Mouse (Mus musculus) liver, adult 2 months (tissue): ENCODE measurements around the gene Fhit. TPM values are rescaled to one million over a fixed set of nuclear protein-coding genes. Genes with fewer than 3 reads are reported as not detected.
A peak's percentile ranks its signal among the peaks of the same experiment; 100 is the strongest.

ENCODE experiments used
- DNase-seq: peaks from one replicate; pipeline ENCODE4 v3.0.0-alpha.2; 2011; ENCODE audit warnings: low read depth, low spot score; ENCODE audit errors: extremely low read depth
- H3K27ac ChIP-seq: fragments of 200-500 bp; replicated peaks from 2 replicates; pipeline ENCODE4 v1.5.1; 2012; ENCODE audit warnings: low read depth, mild to moderate bottlenecking, control low read depth, inconsistent platforms, low read length; ENCODE audit not compliant: insufficient read depth
- H3K27me3 ChIP-seq: fragments of 200-500 bp; 2 replicates; pipeline ENCODE4 v1.6.1; 2012; ENCODE audit warnings: mild to moderate bottlenecking, moderate library complexity, low read length, inconsistent platforms; ENCODE audit not compliant: control insufficient read depth, insufficient read depth
- H3K36me3 ChIP-seq: fragments of 200-500 bp; 2 replicates; pipeline ENCODE4 v1.6.1; 2012; ENCODE audit warnings: low read length, inconsistent platforms; ENCODE audit not compliant: control insufficient read depth, insufficient read depth
- H3K4me1 ChIP-seq: fragments of 200-500 bp; 2 replicates; pipeline ENCODE4 v1.6.1; 2011; ENCODE audit warnings: low read length; ENCODE audit not compliant: control insufficient read depth, insufficient read depth
- H3K4me3 ChIP-seq: fragments of 200-500 bp; 2 replicates; pipeline ENCODE4 v1.5.1; 2011; ENCODE audit warnings: low read depth, mild to moderate bottlenecking, control low read depth, low read length, moderate library complexity; ENCODE audit not compliant: insufficient read depth
- H3K79me2 ChIP-seq: fragments of 200-500 bp; 2 replicates; pipeline ENCODE4 v1.6.1; 2012; ENCODE audit warnings: inconsistent platforms, mild to moderate bottlenecking, low read length, moderate library complexity; ENCODE audit not compliant: control insufficient read depth, insufficient read depth
- H3K9ac ChIP-seq: fragments of 200-500 bp; 2 replicates; pipeline ENCODE4 v1.6.1; 2012; ENCODE audit warnings: low read depth, mild to moderate bottlenecking, control low read depth, inconsistent platforms, low read length
- CTCF ChIP-seq: fragments of 200-500 bp; IDR thresholded peaks from 2 replicates; pipeline ENCODE4 v1.5.1; 2011; ENCODE audit warnings: low read depth, low read length, control low read depth
- POLR2A ChIP-seq: fragments of 200-500 bp; IDR thresholded peaks from 2 replicates; pipeline ENCODE4 v1.6.1; 2011; ENCODE audit warnings: low read length, control low read depth; ENCODE audit not compliant: insufficient read depth; ENCODE audit errors: extremely low read depth
- WGBS: fragments of 180-500 bp; shearing (Covaris S2); methylation state at CpG from one replicate; pipeline ENCODE4 v1.1.7; 2018; 5-methylcytosine and 5-hydroxymethylcytosine counted together
- polyA plus RNA-seq: library from polyadenylated mRNA; depleted of rRNA; stranded (reverse); fragments of >200 nt; gene quantifications from 2 replicates; pipeline ENCODE4 v1.2.3, GENCODE M21; 2012
- total RNA-seq: library from RNA; depleted of rRNA; stranded (reverse); fragments of >200 nt; gene quantifications from 2 replicates; pipeline ENCODE4 v1.2.3, GENCODE M21; 2014

Fhit gene
- total and polyA plus RNA-seq, 2 experiments, result 7.6 to 7.8 TPM

- H3K36me3 ChIP-seq, result no peaks in the 10 kb centered on the region
- TF ChIP-seq POLR2A (no peak), CTCF (no peak)
- H3K79me2 ChIP-seq, result no peaks in the 10 kb centered on the region
- H3K4me1 ChIP-seq, result no peaks in the 10 kb centered on the region
- no peak overlapping the region for H3K27ac ChIP-seq
- 86% methylated on average over 1 of the region's 1 CpGs for WGBS
- H3K9ac ChIP-seq, result no peak overlapping the region
- H3K27me3 ChIP-seq, result no peaks in the 10 kb centered on the region
- no peak for DNase-seq
- no peak overlapping the region for H3K4me3 ChIP-seq
Measured at GRCm38 (mm10) chr14:9634247-9634991, 1527.4 kb downstream of the Fhit start.

DNA sequence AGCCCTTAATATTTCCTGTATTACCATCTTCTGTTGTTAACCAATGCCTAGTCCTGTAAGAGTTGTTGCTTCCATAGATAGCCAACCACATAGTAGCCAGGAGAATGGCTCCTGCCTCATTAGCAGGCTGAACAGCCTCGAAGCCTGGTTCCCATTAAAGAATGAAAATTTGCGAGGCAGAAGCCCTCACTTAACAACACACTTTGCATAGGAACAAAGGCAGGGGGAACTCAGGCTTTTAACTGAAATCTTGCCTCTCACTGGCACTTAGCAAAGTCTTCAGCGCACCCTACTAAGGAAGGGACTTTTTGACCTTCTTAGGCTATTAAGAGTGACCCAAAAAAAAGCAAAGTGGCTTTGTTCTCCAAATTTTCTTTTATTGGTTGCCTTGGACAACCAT, 1529.3 kb downstream of the Fhit start:
- no peak overlapping the region for H3K27ac ChIP-seq
- no peak overlapping the region for H3K4me3 ChIP-seq
- H3K36me3 ChIP-seq, result no peaks in the 10 kb centered on the region
- 82% methylated on average over 3 of the region's 3 CpGs for WGBS
- H3K9ac ChIP-seq, result no peak overlapping the region
- H3K79me2 ChIP-seq, result no peaks in the 10 kb centered on the region
- no peak for TF ChIP-seq POLR2A
- TF ChIP-seq CTCF, result no peak
- no peaks in the 10 kb centered on the region for H3K27me3 ChIP-seq
- no peaks in the 10 kb centered on the region for H3K4me1 ChIP-seq
- no peak for DNase-seq

DNA sequence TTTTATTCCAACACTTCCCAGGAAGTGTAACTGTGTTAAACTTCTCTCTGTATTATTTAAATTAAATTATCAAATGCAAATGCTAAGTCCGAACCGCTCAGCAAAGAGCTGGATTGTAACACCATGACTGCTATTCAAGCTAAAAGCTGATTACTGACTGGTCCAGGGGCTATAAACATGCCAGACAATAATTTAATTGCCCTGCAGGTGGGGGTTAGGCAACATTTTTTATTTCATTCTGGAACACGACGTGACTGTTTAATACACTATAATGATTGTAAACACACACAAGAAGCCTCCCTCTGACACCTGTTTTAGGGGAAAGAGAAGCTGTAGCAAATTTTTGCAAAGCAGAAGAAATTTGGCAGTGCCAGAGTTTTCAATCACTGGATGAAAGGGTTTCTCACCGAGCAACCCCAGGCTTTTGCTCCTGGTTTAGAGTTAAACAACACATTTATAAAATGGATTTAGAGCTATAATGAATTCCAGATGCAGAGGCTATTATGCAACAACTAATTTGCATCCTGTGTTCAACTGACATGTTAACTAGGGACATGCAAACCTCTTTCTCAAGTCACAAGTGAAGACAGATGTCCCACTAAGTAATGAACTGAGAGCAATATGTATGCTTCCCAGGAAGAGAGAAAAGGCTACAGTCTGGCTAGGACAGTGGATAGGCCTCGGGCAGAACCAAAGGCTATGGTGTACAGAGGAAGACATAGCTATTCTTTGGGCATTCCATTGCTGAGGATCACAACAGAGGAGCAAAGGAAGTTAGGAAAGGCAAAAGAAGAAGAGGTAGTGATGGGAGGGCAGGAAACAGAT, 1538.4 kb downstream of the Fhit start:
- Histone ChIP-seq H3K4me1 (peaks cover 3% of the 10 kb centered on the region), H3K9ac (no peak overlapping the region), H3K27me3 (no peaks in the 10 kb centered on the region), H3K27ac (no peak overlapping the region), H3K4me3 (no peak overlapping the region), H3K36me3 (no peaks in the 10 kb centered on the region), H3K79me2 (no peaks in the 10 kb centered on the region)
- no peak for DNase-seq
- TF ChIP-seq POLR2A (no peak), CTCF (no peak)
- WGBS, result 89% methylated on average over 6 of the region's 6 CpGs

GRCm38 (mm10) chr14:9620902-9621540, 1540.8 kb downstream of the Fhit start:
- no peak overlapping the region for H3K9ac ChIP-seq
- no peaks in the 10 kb centered on the region for H3K36me3 ChIP-seq
- TF ChIP-seq CTCF, result no peak
- TF ChIP-seq POLR2A, result no peak
- no peaks in the 10 kb centered on the region for H3K79me2 ChIP-seq
- no peaks in the 10 kb centered on the region for H3K27me3 ChIP-seq
- DNase-seq, result peak; percentile 79
- H3K4me3 ChIP-seq, result no peak overlapping the region
- 13% methylated on average over 3 of the region's 3 CpGs for WGBS
- H3K27ac ChIP-seq, result no peak overlapping the region
- peaks cover 3% of the 10 kb centered on the region for H3K4me1 ChIP-seq

GRCm38 (mm10) chr14:9619840-9620239, 1542.0 kb downstream of the Fhit start:
- H3K27me3 ChIP-seq, result no peaks in the 10 kb centered on the region
- peaks cover 3% of the 10 kb centered on the region for H3K4me1 ChIP-seq
- 64% methylated on average over 1 of the region's 1 CpGs for WGBS
- H3K27ac ChIP-seq, result no peak overlapping the region
- no peak overlapping the region for H3K4me3 ChIP-seq
- DNase-seq, result no peak
- no peaks in the 10 kb centered on the region for H3K36me3 ChIP-seq
- TF ChIP-seq CTCF, result no peak
- TF ChIP-seq POLR2A, result no peak
- no peaks in the 10 kb centered on the region for H3K79me2 ChIP-seq
- H3K9ac ChIP-seq, result no peak overlapping the region

DNA sequence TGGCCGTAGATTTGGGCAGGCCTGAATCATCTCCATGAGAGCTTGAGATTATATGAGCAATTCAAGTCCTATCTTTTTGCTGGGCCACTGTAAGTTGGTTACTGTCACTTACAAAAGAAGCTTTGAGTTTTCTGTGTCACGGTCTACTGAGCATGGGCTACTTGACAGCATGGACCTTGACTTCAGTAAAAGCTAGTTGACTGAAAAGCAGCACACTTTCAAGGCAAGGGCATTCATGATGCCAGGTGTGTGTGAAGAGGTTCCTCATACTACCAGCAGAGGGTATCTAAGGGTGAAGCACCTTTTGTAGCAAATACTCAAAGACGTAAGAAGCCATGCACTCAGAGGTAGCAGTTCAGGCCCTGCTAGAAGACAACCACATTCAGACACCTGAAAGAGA, 1548.7 kb downstream of the Fhit start:
- H3K4me1 ChIP-seq, result peaks cover 8% of the 10 kb centered on the region; the same call in 1 of the 2 replicates
- no peak for TF ChIP-seq CTCF
- no peak for TF ChIP-seq POLR2A
- WGBS, result 96% methylated on average over 3 of the region's 3 CpGs

More for the DNA sequence above, 1548.7 kb downstream of the Fhit start:
- H3K9ac ChIP-seq, result no peak overlapping the region
- no peaks in the 10 kb centered on the region for H3K36me3 ChIP-seq
- no peak overlapping the region for H3K4me3 ChIP-seq
- DNase-seq, result no peak
- H3K27ac ChIP-seq, result no peak overlapping the region
- H3K27me3 ChIP-seq, result no peaks in the 10 kb centered on the region; the same call in 1 of the 2 replicates
- H3K79me2 ChIP-seq, result no peaks in the 10 kb centered on the region
